Mouse (Mus musculus): ENCODE measurements around the gene Cacnb2. TPM values are rescaled to one million over a fixed set of nuclear protein-coding genes. Genes with fewer than 3 reads are reported as not detected.

Gene Cacnb2
- polyA plus RNA-seq, 1 experiment from 2014 or later: 2.2 TPM

DNA sequence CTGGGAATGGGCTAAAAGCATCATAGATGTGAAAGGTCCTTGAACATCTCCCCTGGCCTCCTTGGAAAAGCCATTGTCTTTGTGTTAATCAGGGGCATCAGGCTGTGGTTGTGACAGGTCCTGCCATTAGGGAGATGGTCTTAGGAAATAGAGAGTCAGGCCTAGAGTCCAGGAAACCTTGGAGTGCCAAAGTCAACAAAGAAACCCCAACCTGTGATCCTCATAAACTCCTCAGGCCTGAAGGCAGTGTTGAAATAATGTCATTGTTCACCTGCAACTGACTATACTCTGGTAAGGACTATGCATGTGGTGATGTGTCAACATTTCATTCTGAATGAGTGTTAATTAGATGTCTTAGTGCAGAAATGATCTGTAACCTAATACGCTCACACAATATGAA is 255.4 kb downstream of the Cacnb2 start:
- Histone ChIP-seq H3K9me3 (no peaks in the 10 kb centered on the region), H3K4me3 (no peak overlapping the region), H3K4me1 (peaks cover 12% of the 10 kb centered on the region), H3K36me3 (replicated peaks) (no peaks in the 10 kb centered on the region), H3K27me3 (replicated peaks; ENCODE audit: low read depth, poor library complexity, severe bottlenecking) (no peaks in the 10 kb centered on the region), H3K27ac (replicated peaks) (no peak overlapping the region)
- DNase-seq (ENCODE audit: low spot score): no peak
- 98% methylated on average over 1 of the region's 1 CpGs for WGBS

- Histone ChIP-seq H3K9me3 (no peaks in the 10 kb centered on the region), H3K27ac (replicated peaks) (no peak overlapping the region), H3K4me1 (peaks cover 12% of the 10 kb centered on the region), H3K4me3 (no peak overlapping the region), H3K36me3 (replicated peaks) (no peaks in the 10 kb centered on the region), H3K27me3 (replicated peaks; ENCODE audit: low read depth, poor library complexity, severe bottlenecking) (no peaks in the 10 kb centered on the region)
- no peak for DNase-seq (ENCODE audit: low spot score)
- 73% methylated on average over 3 of the region's 3 CpGs for WGBS
Observed at GRCm38 (mm10) chr2:14860350-14860749, 257.5 kb downstream of the Cacnb2 start.

DNA sequence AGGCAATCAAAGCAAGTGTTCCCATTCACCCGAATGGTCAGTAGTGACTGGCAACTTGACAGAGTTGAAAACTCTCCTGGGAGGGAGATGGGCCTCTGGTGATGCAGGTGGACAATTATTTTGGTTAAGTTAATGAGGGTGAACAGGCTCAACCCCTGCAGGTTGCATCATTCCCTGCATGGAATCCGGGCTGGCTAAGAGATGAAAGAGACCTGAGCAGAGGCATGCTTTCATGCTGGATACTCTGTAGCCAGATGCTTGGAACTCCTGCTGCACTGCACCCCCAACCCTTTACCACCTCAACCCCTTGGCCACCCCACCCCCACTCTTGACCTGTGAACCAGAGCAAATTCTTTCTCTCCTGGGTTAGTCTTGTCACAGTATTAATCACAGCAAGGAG is 258.7 kb downstream of the Cacnb2 start:
- DNase-seq (ENCODE audit: low spot score): peak; percentile 13
- no peak overlapping the region for H3K27ac ChIP-seq (replicated peaks)
- WGBS: 23% methylated on average over 2 of the region's 2 CpGs

GRCm38 (mm10) chr2:14862981-14863380 is 260.1 kb downstream of the Cacnb2 start:
- Histone ChIP-seq H3K36me3 (replicated peaks) (no peaks in the 10 kb centered on the region), H3K4me3 (no peak overlapping the region), H3K27ac (replicated peaks) (no peak overlapping the region), H3K9me3 (no peaks in the 10 kb centered on the region), H3K4me1 (peaks cover 12% of the 10 kb centered on the region), H3K27me3 (replicated peaks; ENCODE audit: low read depth, poor library complexity, severe bottlenecking) (no peaks in the 10 kb centered on the region)
- peak; percentile 14 for DNase-seq (ENCODE audit: low spot score)
- WGBS: 39% methylated on average over 1 of the region's 1 CpGs

More for the DNA sequence above, 258.7 kb downstream of the Cacnb2 start:
- Histone ChIP-seq H3K4me1 (peaks cover 12% of the 10 kb centered on the region), H3K4me3 (no peak overlapping the region), H3K36me3 (replicated peaks) (no peaks in the 10 kb centered on the region), H3K27me3 (replicated peaks; ENCODE audit: low read depth, poor library complexity, severe bottlenecking) (no peaks in the 10 kb centered on the region), H3K9me3 (no peaks in the 10 kb centered on the region)

GRCm38 (mm10) chr2:14873116-14873515 is 270.2 kb downstream of the Cacnb2 start:
- no peak for DNase-seq (ENCODE audit: low spot score)
- no peaks in the 10 kb centered on the region for H3K9me3 ChIP-seq
- 63% methylated on average over 1 of the region's 1 CpGs for WGBS

GRCm38 (mm10) chr2:14873701-14874181 is 270.9 kb downstream of the Cacnb2 start:
- DNase-seq (ENCODE audit: low spot score): peak; percentile 40
- H3K9me3 ChIP-seq: no peaks in the 10 kb centered on the region
- no peaks in the 10 kb centered on the region for H3K27me3 ChIP-seq (replicated peaks; ENCODE audit: low read depth, poor library complexity, severe bottlenecking)
- WGBS: 16% methylated on average over 15 of the region's 15 CpGs
- H3K4me3 ChIP-seq: peak overlapping the region; percentile 43
- peaks cover 26% of the 10 kb centered on the region for H3K4me1 ChIP-seq
- no peaks in the 10 kb centered on the region for H3K36me3 ChIP-seq (replicated peaks)
- no peak overlapping the region for H3K27ac ChIP-seq (replicated peaks)

More at GRCm38 (mm10) chr2:14873116-14873515, 270.2 kb downstream of the Cacnb2 start:
- Histone ChIP-seq H3K36me3 (replicated peaks) (no peaks in the 10 kb centered on the region), H3K27me3 (replicated peaks; ENCODE audit: low read depth, poor library complexity, severe bottlenecking) (no peaks in the 10 kb centered on the region), H3K27ac (replicated peaks) (no peak overlapping the region), H3K4me1 (peaks cover 26% of the 10 kb centered on the region), H3K4me3 (no peak overlapping the region)

DNA sequence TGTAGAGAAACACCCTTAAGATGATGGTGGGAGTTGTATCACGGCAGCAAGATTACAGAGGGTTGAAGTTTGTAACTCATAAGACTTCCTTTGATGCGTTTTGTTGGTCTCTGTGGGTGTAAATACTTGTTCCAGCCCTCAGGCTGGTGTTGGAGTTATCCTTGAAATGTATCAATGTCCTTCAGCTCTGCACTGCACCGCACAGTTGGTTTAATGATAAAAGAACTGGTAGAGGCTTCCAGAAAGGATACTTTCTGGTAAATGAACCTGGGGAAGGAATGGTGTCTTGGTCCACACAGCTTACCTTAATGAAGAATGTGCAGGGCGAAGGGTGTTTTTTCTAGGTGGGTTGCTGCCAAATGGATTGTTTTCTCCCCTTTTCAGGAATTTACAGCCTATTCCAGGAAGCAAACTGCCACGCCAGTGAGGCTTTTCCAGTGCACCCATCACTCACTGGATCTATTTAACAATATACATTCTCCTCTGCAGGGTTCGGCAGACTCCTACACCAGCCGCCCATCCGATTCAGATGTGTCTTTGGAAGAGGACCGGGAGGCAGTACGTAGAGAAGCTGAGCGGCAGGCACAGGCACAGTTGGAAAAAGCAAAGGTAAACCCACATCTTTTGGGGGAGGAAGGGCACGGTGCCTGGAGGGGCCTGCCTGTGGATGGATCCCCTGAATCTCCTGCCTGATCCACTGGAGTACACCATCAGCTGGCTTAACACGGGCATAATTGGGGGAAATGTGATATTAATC is 271.6 kb downstream of the Cacnb2 start:
- no peak overlapping the region for H3K27ac ChIP-seq (replicated peaks)
- peak overlapping the region; percentile 43; the same call in 1 of the 2 replicates for H3K4me3 ChIP-seq

DNA sequence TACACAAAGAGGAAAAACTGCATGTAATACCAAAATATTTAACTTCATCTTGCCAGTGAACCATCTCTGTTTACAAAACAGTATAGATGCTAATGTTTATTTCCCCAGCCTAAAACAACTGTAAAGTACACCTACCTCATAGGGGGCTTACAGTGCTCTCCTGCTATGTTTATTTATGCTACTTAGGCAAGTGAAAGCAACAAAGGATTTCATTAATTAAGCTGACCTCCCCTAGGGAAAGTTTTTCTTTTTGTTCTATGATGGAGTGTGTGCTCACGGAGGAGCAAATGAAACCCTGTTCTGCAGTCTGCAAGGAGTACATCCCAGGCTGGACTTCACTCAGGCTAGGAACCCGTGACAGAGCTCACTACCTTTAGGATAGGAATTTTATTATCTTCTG is 272.2 kb downstream of the Cacnb2 start:
- WGBS: 38% methylated on average over 2 of the region's 2 CpGs
- no peak overlapping the region for H3K27ac ChIP-seq (replicated peaks)
- H3K36me3 ChIP-seq (replicated peaks): no peaks in the 10 kb centered on the region
- H3K4me1 ChIP-seq: peaks cover 26% of the 10 kb centered on the region
- no peaks in the 10 kb centered on the region for H3K9me3 ChIP-seq
- no peaks in the 10 kb centered on the region for H3K27me3 ChIP-seq (replicated peaks; ENCODE audit: low read depth, poor library complexity, severe bottlenecking)
- DNase-seq (ENCODE audit: low spot score): no peak
- no peak overlapping the region for H3K4me3 ChIP-seq

More for the DNA sequence above, 271.6 kb downstream of the Cacnb2 start:
- no peaks in the 10 kb centered on the region for H3K36me3 ChIP-seq (replicated peaks)
- H3K9me3 ChIP-seq: no peaks in the 10 kb centered on the region
- H3K27me3 ChIP-seq (replicated peaks; ENCODE audit: low read depth, poor library complexity, severe bottlenecking): no peaks in the 10 kb centered on the region
- peak; percentile 9 for DNase-seq (ENCODE audit: low spot score)
- WGBS: 44% methylated on average over 13 of the region's 13 CpGs
- H3K4me1 ChIP-seq: peaks cover 26% of the 10 kb centered on the region

- H3K4me3 ChIP-seq: no peak overlapping the region
- H3K36me3 ChIP-seq (replicated peaks): no peaks in the 10 kb centered on the region
- 77% methylated on average over 6 of the region's 6 CpGs for WGBS
- no peak overlapping the region for H3K27ac ChIP-seq (replicated peaks)
- no peaks in the 10 kb centered on the region for H3K9me3 ChIP-seq
- H3K27me3 ChIP-seq (replicated peaks; ENCODE audit: low read depth, poor library complexity, severe bottlenecking): no peaks in the 10 kb centered on the region
- DNase-seq (ENCODE audit: low spot score): no peak
- peaks cover 26% of the 10 kb centered on the region for H3K4me1 ChIP-seq
Observed at GRCm38 (mm10) chr2:14875616-14876015, 272.7 kb downstream of the Cacnb2 start.

DNA sequence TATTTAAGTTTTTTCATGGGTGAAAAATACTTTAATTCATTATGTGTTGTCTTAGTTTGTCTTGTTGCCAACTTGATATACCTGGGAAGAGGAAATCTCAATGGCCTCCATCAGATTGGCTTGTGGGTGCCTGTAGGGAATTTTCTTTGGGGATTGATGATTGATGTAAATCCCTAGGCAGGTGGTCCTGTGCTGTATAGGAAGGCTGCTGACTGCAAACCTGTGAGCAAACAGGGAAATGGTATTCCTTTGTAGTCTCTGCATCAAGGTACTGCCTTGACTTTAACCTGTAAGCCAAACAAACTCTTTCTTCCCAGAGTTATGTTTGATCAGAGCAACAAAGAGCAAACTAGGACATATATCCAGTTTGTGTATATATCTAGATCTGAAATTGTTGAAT is 276.1 kb downstream of the Cacnb2 start:
- H3K4me1 ChIP-seq: peaks cover 16% of the 10 kb centered on the region

GRCm38 (mm10) chr2:14883460-14883859 is 280.6 kb downstream of the Cacnb2 start:
- H3K36me3 ChIP-seq (replicated peaks): no peaks in the 10 kb centered on the region
- DNase-seq (ENCODE audit: low spot score): no peak
- H3K4me3 ChIP-seq: no peak overlapping the region
- H3K27me3 ChIP-seq (replicated peaks; ENCODE audit: low read depth, poor library complexity, severe bottlenecking): no peaks in the 10 kb centered on the region
- H3K4me1 ChIP-seq: no peaks in the 10 kb centered on the region
- H3K27ac ChIP-seq (replicated peaks): no peak overlapping the region
- WGBS: 88% methylated on average over 3 of the region's 3 CpGs
- H3K9me3 ChIP-seq: no peaks in the 10 kb centered on the region

More for the DNA sequence above, 276.1 kb downstream of the Cacnb2 start:
- no peaks in the 10 kb centered on the region for H3K27me3 ChIP-seq (replicated peaks; ENCODE audit: low read depth, poor library complexity, severe bottlenecking)
- H3K4me3 ChIP-seq: no peak overlapping the region
- no peaks in the 10 kb centered on the region for H3K36me3 ChIP-seq (replicated peaks)
- no peak for DNase-seq (ENCODE audit: low spot score)
- no peak overlapping the region for H3K27ac ChIP-seq (replicated peaks)
- no peaks in the 10 kb centered on the region for H3K9me3 ChIP-seq

DNA sequence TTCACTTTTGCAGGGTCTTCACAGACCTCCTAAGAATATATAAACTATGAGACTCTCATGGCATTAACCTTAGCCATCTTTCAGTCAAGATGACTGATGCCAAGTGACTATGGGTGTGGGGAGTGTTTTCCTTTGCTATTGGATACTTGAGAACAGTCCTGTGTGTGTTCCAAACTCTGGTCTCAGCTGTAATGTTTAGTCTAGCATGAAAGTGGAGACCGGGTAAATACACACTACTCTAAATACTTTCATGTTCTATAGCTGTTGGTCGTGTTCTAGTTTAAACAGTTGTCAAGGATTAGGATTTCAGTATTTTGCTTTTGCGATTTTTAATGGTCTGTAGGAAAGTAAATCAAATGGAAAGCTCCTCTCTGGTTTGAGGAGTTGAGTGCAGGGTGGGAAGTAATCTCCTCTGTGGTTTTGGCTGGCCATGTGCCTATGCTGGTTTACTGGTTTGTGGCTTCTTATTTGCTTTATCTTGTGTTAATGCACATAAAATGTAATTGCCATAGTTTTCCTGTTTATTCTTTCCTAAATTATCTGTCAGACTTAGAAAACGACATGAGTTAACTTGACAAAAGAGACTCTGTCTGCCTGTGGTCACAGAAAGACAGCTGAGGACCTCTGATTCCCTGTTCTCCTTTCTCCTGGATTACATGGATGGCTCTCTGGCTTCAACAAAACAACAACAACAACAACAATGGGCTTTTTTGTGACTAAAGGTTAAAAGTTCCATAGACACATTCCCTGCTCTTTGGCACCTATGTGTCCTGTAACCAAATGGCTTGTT is 285.7 kb downstream of the Cacnb2 start:
- Histone ChIP-seq H3K4me1 (no peaks in the 10 kb centered on the region), H3K9me3 (no peaks in the 10 kb centered on the region), H3K36me3 (replicated peaks) (no peaks in the 10 kb centered on the region), H3K4me3 (no peak overlapping the region), H3K27ac (replicated peaks) (no peak overlapping the region), H3K27me3 (replicated peaks; ENCODE audit: low read depth, poor library complexity, severe bottlenecking) (no peaks in the 10 kb centered on the region)
- 58% methylated on average over 4 of the region's 4 CpGs for WGBS
- no peak for DNase-seq (ENCODE audit: low spot score)

DNA sequence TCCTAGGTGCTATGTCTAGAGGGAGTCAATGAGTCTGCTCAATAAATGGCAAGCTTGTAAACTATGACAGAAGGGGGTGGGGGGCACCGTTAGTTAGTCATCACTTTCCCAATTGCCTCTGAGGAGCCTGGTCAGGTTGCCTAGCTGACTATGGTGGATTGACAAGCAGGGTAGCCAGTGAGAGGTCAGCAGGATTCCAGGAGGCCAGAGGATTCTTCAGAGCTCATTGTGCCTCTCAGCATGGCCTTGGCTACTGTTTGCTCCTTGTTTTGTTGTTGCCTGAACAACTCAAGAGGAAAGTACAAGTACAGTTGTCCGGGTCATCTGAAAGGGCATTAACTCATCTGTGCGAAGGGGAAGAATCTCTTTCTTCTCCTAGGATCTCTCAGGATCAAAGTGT is 300.9 kb downstream of the Cacnb2 start:
- no peak overlapping the region for H3K27ac ChIP-seq (replicated peaks)
- no peaks in the 10 kb centered on the region for H3K36me3 ChIP-seq (replicated peaks)
- no peak for DNase-seq (ENCODE audit: low spot score)
- peaks cover 16% of the 10 kb centered on the region for H3K4me1 ChIP-seq
- H3K9me3 ChIP-seq: no peaks in the 10 kb centered on the region
- no peak overlapping the region for H3K4me3 ChIP-seq
- 49% methylated on average over 3 of the region's 3 CpGs for WGBS
- no peaks in the 10 kb centered on the region for H3K27me3 ChIP-seq (replicated peaks; ENCODE audit: low read depth, poor library complexity, severe bottlenecking)
